Mouse (Mus musculus): ENCODE data around the gene Aldh3b2. TPM values are rescaled to one million over a fixed set of nuclear protein-coding genes. Genes with fewer than 3 reads are reported as not detected.

Gene Aldh3b2
- not detected for polyA plus RNA-seq (2014; fragmentation: Illumina TruSeq; extraction: RNeasy Lipid Tissue Mini Kit (QIAGEN cat#74804); ENCODE audit: low read depth, low replicate concordance)

GRCm38 (mm10) chr19:3972229-3972628 lies at the start of gene Aldh3b2:
TSS of gene Aldh3b2 (plus strand) at chr19:3972328.

DNA sequence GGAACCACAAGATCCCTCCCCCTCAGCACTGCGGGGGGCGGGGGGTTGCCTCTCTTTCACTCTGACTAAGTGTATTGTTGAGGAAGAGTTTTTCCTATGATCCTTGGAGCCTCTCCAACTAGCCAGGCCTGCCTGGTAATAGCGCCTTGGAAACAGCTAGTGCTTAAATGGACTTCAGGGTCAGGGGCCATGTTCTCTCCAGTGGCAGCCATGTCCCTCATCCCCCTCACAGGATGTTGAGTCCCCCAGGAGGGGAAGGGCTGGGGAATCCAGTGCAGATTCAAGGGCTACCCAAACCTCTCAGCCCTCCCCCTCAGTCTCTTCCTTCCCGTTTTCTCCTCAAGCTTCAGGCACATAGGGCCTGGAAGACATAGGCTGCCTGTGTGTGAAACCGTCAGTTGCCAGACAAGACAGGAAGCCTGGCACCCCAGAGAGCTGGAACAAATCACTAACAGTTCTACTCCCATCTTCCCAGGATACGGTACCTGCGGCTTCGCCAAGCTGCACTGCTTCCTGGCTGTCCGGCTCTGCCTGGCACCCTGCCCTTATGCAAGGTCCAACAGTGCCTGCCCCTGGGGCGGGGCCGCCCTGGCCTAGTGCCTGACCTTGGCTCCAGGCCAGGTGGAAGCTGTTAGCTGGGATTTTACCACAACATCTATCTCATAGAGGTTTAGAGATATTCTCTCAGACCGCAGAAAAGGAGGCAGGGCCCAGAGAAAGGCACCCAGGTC lies 42.8 kb upstream of the Aldh3b2 start, which contains the start of gene Aldh3b1:
Gene Aldh3b1 (minus strand): TSS at position 598 of the 731 bp plus-strand sequence.

GRCm38 (mm10) chr19:3935032-3935895 lies 36.9 kb upstream of the Aldh3b2 start, which contains the start of gene Unc93b1:
TSS of gene Unc93b1 (plus strand) at chr19:3935186.

GRCm38 (mm10) chr19:3958470-3958869 lies 13.7 kb upstream of the Aldh3b2 start, which contains the start of gene Aldh3b3:
TSS of gene Aldh3b3 (plus strand) at chr19:3958645.

DNA sequence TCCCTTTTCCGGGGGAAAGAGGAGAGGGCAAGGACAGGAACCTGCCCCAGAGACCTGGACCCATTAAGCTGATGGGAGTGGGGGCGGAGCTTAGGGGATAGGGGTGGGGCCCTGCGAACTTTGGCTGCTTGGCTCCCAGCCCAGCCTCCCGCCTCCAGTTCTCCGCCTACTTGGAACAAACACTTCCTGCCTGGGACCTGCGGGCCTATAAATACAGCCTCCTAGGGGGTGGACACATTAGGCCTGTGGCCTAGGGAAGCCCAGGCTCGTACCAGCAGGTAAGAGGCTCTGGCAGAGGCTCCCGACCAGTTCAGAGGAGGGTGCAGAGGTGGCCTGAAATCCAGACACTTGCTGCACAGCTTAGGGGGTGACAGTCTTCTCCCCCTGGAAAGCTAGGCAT lies 14.2 kb downstream of the Aldh3b2 start, which contains the start of gene Acy3:
Gene Acy3 (plus strand): TSS at position 237 of the 400 bp plus-strand sequence.

DNA sequence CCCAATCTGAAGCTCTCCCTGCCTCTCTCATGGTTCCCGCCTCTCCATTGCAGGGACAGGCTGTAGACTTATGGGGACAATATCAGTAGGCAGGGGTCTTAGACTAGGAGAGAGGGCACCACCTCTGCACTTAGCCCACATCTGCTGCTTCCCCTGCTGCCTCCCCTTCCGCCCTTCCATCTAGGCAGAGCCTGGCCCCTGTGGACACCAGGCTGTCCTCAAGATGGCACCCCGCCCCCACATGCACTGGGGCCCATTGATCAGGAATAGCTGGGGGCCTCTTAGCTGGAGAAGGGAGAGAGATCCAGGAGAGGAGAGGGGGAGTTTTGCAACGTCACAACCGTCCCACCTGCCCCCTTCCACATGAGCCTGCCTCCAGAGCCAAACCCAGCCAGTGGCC lies 20.3 kb downstream of the Aldh3b2 start, which contains the start of gene Tbx10:
Gene Tbx10 (plus strand): TSS at position 337 of the 400 bp plus-strand sequence.

GRCm38 (mm10) chr19:4000119-4000900 lies 28.2 kb downstream of the Aldh3b2 start, which contains the start of the genes Nudt8 and Gm49405:
TSS of gene Nudt8 (plus strand) at chr19:4000580.
TSS of gene Gm49405 (plus strand) at chr19:4000626.

GRCm38 (mm10) chr19:4003112-4003511 lies 31.0 kb downstream of the Aldh3b2 start, which contains the start of gene Doc2g:
TSS of gene Doc2g (plus strand) at chr19:4003313.

DNA sequence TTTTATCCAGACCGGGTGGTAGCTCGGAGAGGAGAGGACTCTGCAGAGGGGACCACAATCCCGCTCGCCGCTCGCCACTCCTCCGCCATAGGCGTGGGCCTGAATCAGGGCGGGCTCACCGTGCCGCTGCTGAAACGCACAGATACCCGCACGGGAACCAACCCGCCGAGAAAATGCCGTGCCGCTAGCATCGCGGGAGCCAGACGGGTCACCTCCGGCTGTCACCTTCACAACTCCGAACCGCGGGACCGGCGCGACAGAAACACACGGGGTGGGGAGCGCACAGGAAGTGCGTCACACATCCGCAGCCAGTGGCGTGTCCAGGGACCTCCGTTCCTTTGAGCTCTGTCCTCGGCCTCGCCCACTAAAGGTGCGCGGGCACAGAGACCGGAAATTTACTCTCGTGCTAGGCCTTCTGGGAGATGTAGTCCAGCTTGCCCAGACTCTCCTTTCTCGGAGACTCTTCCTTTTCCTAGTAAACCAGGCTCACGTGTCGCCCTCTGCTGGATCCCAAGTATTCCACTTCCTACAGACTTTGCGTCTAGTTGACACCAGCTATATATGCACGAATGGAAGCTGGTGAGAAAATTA lies 40.4 kb downstream of the Aldh3b2 start, which contains the start of gene Ndufv1:
Gene Ndufv1 (minus strand): TSS at position 375 of the 591 bp plus-strand sequence.

Other genes starting within 250 kb of the Aldh3b2 start
- 38.7 TPM for gene Kmt5b, start 204.9 kb upstream of the Aldh3b2 start, polyA plus RNA-seq (2014; fragmentation: Illumina TruSeq; extraction: RNeasy Lipid Tissue Mini Kit (QIAGEN cat#74804); ENCODE audit: low read depth, low replicate concordance)
- gene Chka, start 120.6 kb upstream of the Aldh3b2 start, polyA plus RNA-seq (2014; fragmentation: Illumina TruSeq; extraction: RNeasy Lipid Tissue Mini Kit (QIAGEN cat#74804); ENCODE audit: low read depth, low replicate concordance) = 87.4 TPM
- 7.2 TPM for gene Tcirg1, start 65.2 kb upstream of the Aldh3b2 start, polyA plus RNA-seq (2014; fragmentation: Illumina TruSeq; extraction: RNeasy Lipid Tissue Mini Kit (QIAGEN cat#74804); ENCODE audit: low read depth, low replicate concordance)
- 7.7 TPM for gene Ndufs8, start 59.6 kb upstream of the Aldh3b2 start, polyA plus RNA-seq (2014; fragmentation: Illumina TruSeq; extraction: RNeasy Lipid Tissue Mini Kit (QIAGEN cat#74804); ENCODE audit: low read depth, low replicate concordance)
- not detected for gene Aldh3b1, start 42.5 kb upstream of the Aldh3b2 start, polyA plus RNA-seq (2014; fragmentation: Illumina TruSeq; extraction: RNeasy Lipid Tissue Mini Kit (QIAGEN cat#74804); ENCODE audit: low read depth, low replicate concordance)
- gene Unc93b1, start 37.1 kb upstream of the Aldh3b2 start, polyA plus RNA-seq (2014; fragmentation: Illumina TruSeq; extraction: RNeasy Lipid Tissue Mini Kit (QIAGEN cat#74804); ENCODE audit: low read depth, low replicate concordance) = 3.1 TPM
- gene Aldh3b3, start 13.7 kb upstream of the Aldh3b2 start, polyA plus RNA-seq (2014; fragmentation: Illumina TruSeq; extraction: RNeasy Lipid Tissue Mini Kit (QIAGEN cat#74804); ENCODE audit: low read depth, low replicate concordance) = 0.64 TPM
- gene Acy3, start 14.2 kb downstream of the Aldh3b2 start, polyA plus RNA-seq (2014; fragmentation: Illumina TruSeq; extraction: RNeasy Lipid Tissue Mini Kit (QIAGEN cat#74804); ENCODE audit: low read depth, low replicate concordance) = 15.3 TPM
- not detected for gene Tbx10, start 20.4 kb downstream of the Aldh3b2 start, polyA plus RNA-seq (2014; fragmentation: Illumina TruSeq; extraction: RNeasy Lipid Tissue Mini Kit (QIAGEN cat#74804); ENCODE audit: low read depth, low replicate concordance)
- gene Nudt8, start 28.3 kb downstream of the Aldh3b2 start, polyA plus RNA-seq (2014; fragmentation: Illumina TruSeq; extraction: RNeasy Lipid Tissue Mini Kit (QIAGEN cat#74804); ENCODE audit: low read depth, low replicate concordance) = not detected
- gene Gm49405, start 28.3 kb downstream of the Aldh3b2 start, polyA plus RNA-seq (2014; fragmentation: Illumina TruSeq; extraction: RNeasy Lipid Tissue Mini Kit (QIAGEN cat#74804); ENCODE audit: low read depth, low replicate concordance) = 0.13 TPM
- gene Doc2g, start 31.0 kb downstream of the Aldh3b2 start, polyA plus RNA-seq (2014; fragmentation: Illumina TruSeq; extraction: RNeasy Lipid Tissue Mini Kit (QIAGEN cat#74804); ENCODE audit: low read depth, low replicate concordance) = not detected
- gene Ndufv1, start 40.5 kb downstream of the Aldh3b2 start, polyA plus RNA-seq (2014; fragmentation: Illumina TruSeq; extraction: RNeasy Lipid Tissue Mini Kit (QIAGEN cat#74804); ENCODE audit: low read depth, low replicate concordance) = 25.4 TPM
- gene Gstp1, start 65.7 kb downstream of the Aldh3b2 start, polyA plus RNA-seq (2014; fragmentation: Illumina TruSeq; extraction: RNeasy Lipid Tissue Mini Kit (QIAGEN cat#74804); ENCODE audit: low read depth, low replicate concordance) = 51.4 TPM
- gene Gstp2, start 73.7 kb downstream of the Aldh3b2 start, polyA plus RNA-seq (2014; fragmentation: Illumina TruSeq; extraction: RNeasy Lipid Tissue Mini Kit (QIAGEN cat#74804); ENCODE audit: low read depth, low replicate concordance) = 1.1 TPM
- gene Gstp3, start 87.2 kb downstream of the Aldh3b2 start, polyA plus RNA-seq (2014; fragmentation: Illumina TruSeq; extraction: RNeasy Lipid Tissue Mini Kit (QIAGEN cat#74804); ENCODE audit: low read depth, low replicate concordance) = 2.0 TPM
- not detected for gene Cabp2, start 109.2 kb downstream of the Aldh3b2 start, polyA plus RNA-seq (2014; fragmentation: Illumina TruSeq; extraction: RNeasy Lipid Tissue Mini Kit (QIAGEN cat#74804); ENCODE audit: low read depth, low replicate concordance)
- gene Cdk2ap2, start 124.9 kb downstream of the Aldh3b2 start, polyA plus RNA-seq (2014; fragmentation: Illumina TruSeq; extraction: RNeasy Lipid Tissue Mini Kit (QIAGEN cat#74804); ENCODE audit: low read depth, low replicate concordance) = 1.9 TPM
- 0.19 TPM for gene Pitpnm1, start 127.7 kb downstream of the Aldh3b2 start, polyA plus RNA-seq (2014; fragmentation: Illumina TruSeq; extraction: RNeasy Lipid Tissue Mini Kit (QIAGEN cat#74804); ENCODE audit: low read depth, low replicate concordance)
- gene Aip, start 153.5 kb downstream of the Aldh3b2 start, polyA plus RNA-seq (2014; fragmentation: Illumina TruSeq; extraction: RNeasy Lipid Tissue Mini Kit (QIAGEN cat#74804); ENCODE audit: low read depth, low replicate concordance) = 0.53 TPM
- not detected for gene Gpr152, start 167.5 kb downstream of the Aldh3b2 start, polyA plus RNA-seq (2014; fragmentation: Illumina TruSeq; extraction: RNeasy Lipid Tissue Mini Kit (QIAGEN cat#74804); ENCODE audit: low read depth, low replicate concordance)
- gene Cabp4, start 171.7 kb downstream of the Aldh3b2 start, polyA plus RNA-seq (2014; fragmentation: Illumina TruSeq; extraction: RNeasy Lipid Tissue Mini Kit (QIAGEN cat#74804); ENCODE audit: low read depth, low replicate concordance) = 0.26 TPM
- gene Coro1b, start 176.3 kb downstream of the Aldh3b2 start, polyA plus RNA-seq (2014; fragmentation: Illumina TruSeq; extraction: RNeasy Lipid Tissue Mini Kit (QIAGEN cat#74804); ENCODE audit: low read depth, low replicate concordance) = 19.7 TPM
- gene Ptprcap, start 181.3 kb downstream of the Aldh3b2 start, polyA plus RNA-seq (2014; fragmentation: Illumina TruSeq; extraction: RNeasy Lipid Tissue Mini Kit (QIAGEN cat#74804); ENCODE audit: low read depth, low replicate concordance) = 2.3 TPM
- 3.4 TPM for gene Rps6kb2, start 191.0 kb downstream of the Aldh3b2 start, polyA plus RNA-seq (2014; fragmentation: Illumina TruSeq; extraction: RNeasy Lipid Tissue Mini Kit (QIAGEN cat#74804); ENCODE audit: low read depth, low replicate concordance)
- 0.64 TPM for gene Carns1, start 203.2 kb downstream of the Aldh3b2 start, polyA plus RNA-seq (2014; fragmentation: Illumina TruSeq; extraction: RNeasy Lipid Tissue Mini Kit (QIAGEN cat#74804); ENCODE audit: low read depth, low replicate concordance)
- not detected for gene Tbc1d10c, start 219.0 kb downstream of the Aldh3b2 start, polyA plus RNA-seq (2014; fragmentation: Illumina TruSeq; extraction: RNeasy Lipid Tissue Mini Kit (QIAGEN cat#74804); ENCODE audit: low read depth, low replicate concordance)
- 76.1 TPM for gene Ppp1ca, start 219.7 kb downstream of the Aldh3b2 start, polyA plus RNA-seq (2014; fragmentation: Illumina TruSeq; extraction: RNeasy Lipid Tissue Mini Kit (QIAGEN cat#74804); ENCODE audit: low read depth, low replicate concordance)
- gene Rad9a, start 229.3 kb downstream of the Aldh3b2 start, polyA plus RNA-seq (2014; fragmentation: Illumina TruSeq; extraction: RNeasy Lipid Tissue Mini Kit (QIAGEN cat#74804); ENCODE audit: low read depth, low replicate concordance) = 1.6 TPM
- gene Clcf1, start 241.9 kb downstream of the Aldh3b2 start, polyA plus RNA-seq (2014; fragmentation: Illumina TruSeq; extraction: RNeasy Lipid Tissue Mini Kit (QIAGEN cat#74804); ENCODE audit: low read depth, low replicate concordance) = 0.56 TPM
- not detected for gene AC109138.7, start 242.0 kb downstream of the Aldh3b2 start, polyA plus RNA-seq (2014; fragmentation: Illumina TruSeq; extraction: RNeasy Lipid Tissue Mini Kit (QIAGEN cat#74804); ENCODE audit: low read depth, low replicate concordance)